Mouse (Mus musculus): ENCODE measurements around the gene Mapkap1. TPM values are rescaled to one million over a fixed set of nuclear protein-coding genes. Genes with fewer than 3 reads are reported as not detected.

Mapkap1 gene
- total RNA-seq, 2 experiments from 2014 or later = 63.4 to 68.0 TPM

- intact Hi-C loops (cut with DNase I) = loop anchor here (5.0 to 10.0 kb wide), 2 partner anchors 547 to 775 kb away; no protein-coding TSS in a partner anchor
- no peak for DNase-seq (ENCODE audit: low spot score)
Observed at GRCm38 (mm10) chr2:34519525-34519924, 113.0 kb downstream of the Mapkap1 start.

DNA sequence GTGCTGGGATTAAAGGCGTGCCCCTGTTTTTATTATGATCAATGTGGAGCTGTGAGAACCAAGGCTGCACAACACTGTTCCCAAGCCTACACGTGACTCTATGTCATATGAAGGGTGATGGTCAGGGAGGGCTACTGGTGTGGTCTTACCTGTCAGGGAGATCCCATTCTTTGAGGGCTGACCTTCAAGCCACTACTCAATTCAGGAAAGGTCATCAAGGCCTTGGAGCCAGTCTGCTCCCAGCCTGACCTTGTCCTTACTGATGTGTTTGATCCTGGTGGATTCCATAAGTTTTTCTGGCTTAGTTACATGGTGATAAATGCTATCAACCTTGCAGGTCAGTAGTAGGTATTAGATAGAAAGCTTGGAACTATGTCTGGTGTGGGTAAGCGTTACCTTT is 114.8 kb downstream of the Mapkap1 start:
- DNase-seq (ENCODE audit: low spot score) = no peak
- intact Hi-C loops (cut with DNase I) = no loop called here

DNA sequence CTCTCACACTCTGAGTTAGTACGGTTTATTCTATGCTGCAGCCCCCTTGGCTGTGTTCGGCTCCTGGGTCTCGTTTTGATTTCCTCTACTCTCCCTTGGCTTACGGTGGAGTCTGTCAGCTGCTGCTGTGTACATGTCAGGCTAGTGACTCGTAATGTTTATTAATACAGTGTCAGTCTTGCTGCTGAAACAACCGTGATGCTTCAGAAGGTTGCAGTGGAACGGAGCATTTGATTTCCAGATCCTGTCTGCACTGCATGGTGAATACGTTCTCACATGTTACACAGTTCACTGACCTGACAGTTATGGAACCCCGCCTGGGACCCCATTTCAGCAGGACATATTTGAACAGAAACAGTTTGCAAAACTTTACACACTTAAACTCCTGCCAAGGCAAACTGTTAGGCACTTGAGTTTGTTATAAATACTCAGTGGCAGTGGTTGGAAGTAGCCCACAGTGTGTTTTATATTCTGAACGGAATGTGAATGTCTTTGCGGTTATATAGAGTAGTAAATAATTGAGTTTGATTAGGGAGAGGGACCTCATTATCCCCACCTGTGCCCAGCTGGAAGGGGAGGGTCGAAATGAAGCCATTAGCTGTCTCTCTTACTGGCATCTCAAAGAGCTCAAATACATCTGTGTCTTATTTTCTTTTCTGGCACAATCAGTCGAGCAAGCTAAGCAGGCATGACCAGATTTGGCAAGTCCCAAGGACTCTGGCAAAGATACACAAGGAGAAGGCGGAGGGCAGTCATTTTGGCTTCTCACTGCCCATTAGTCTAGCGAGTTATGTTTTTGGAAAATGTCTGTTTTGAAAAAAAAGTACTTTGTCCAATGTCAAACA is 120.2 kb downstream of the Mapkap1 start:
- intact Hi-C loops (cut with DNase I) = loop anchor here (5.0 kb wide), 1 partner anchor 111 kb away; no protein-coding TSS in a partner anchor
- no peak for DNase-seq (ENCODE audit: low spot score)

DNA sequence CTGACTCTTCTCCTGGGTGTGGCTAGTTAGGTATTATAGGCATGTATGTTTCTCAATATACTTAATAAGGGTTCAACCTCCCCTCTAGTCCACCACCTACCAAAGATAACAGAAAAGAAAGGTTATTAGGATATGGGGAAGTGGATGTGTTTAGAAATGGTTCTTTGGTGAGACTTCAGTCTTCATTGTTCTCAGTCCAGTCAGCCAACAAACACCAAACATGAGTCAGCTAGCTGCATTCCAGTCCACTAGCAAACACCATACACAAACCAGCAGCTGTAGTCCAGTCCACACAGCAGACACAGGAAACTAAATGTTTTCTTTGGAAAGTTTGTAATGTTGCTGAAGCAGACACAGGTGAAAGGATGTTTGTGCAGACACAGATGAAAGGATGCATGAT is 121.9 kb downstream of the Mapkap1 start:
- DNase-seq (ENCODE audit: low spot score) = no peak
- intact Hi-C loops (cut with DNase I) = loop anchor here (5.0 kb wide), 1 partner anchor 109 kb away; no protein-coding TSS in a partner anchor

DNA sequence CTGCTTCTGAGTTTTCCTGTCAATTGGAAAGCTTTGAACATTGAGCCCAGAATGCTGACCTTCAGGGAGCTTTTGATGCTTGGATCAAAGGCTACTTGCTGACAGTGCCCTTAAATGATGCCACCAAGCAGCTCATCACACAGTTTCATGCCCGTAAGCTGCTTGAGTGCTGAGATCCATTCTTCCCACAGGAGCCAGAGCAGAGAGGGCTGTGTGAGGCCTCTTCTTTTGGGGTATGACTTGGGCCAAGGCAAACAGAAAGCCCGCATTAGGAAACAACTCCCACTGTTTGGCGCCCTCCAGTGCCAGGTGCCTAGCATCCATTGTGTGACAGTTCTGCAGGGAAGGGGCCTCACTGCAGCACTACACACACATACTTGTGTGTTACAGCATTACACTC is 123.5 kb downstream of the Mapkap1 start:
- DNase-seq (ENCODE audit: low spot score) = no peak
- intact Hi-C loops (cut with DNase I) = no loop called here

DNA sequence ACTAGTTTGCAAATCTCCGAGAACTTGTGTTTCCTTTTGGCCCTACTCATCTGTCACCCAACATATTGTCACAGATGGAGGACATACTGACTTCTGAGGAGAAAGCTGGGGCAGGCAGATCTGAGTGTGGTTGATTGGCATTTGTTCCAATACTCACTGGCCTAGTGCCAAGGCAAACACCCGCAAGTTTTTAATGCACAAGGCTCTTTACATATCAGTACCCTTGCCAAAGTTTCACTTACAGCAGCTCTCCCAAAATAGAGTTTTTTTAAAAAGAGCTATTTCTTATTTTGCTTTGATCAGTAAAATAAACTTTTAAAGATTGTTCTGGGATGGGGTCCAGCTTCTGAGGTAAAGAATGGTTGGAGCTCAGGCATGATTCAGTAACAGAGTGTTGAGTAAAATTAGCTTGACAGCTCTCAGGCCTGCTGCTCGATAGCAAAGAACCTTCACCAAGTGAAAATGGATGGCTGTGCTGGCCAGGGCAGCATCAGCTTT is 125.3 kb downstream of the Mapkap1 start:
- no peak for DNase-seq (ENCODE audit: low spot score)
- intact Hi-C loops (cut with DNase I) = no loop called here

- intact Hi-C loops (cut with DNase I) = no loop called here
- DNase-seq (ENCODE audit: low spot score) = no peak
Observed at GRCm38 (mm10) chr2:34532394-34532793, 125.8 kb downstream of the Mapkap1 start.

GRCm38 (mm10) chr2:34533281-34533680 is 126.7 kb downstream of the Mapkap1 start:
- no peak for DNase-seq (ENCODE audit: low spot score)
- intact Hi-C loops (cut with DNase I) = no loop called here

- intact Hi-C loops (cut with DNase I) = no loop called here
Observed at GRCm38 (mm10) chr2:34534996-34535395, 128.4 kb downstream of the Mapkap1 start.

GRCm38 (mm10) chr2:34537356-34537755 is 130.8 kb downstream of the Mapkap1 start:
- intact Hi-C loops (cut with DNase I) = no loop called here
- DNase-seq (ENCODE audit: low spot score) = no peak

More at GRCm38 (mm10) chr2:34534996-34535395, 128.4 kb downstream of the Mapkap1 start:
- no peak for DNase-seq (ENCODE audit: low spot score)

DNA sequence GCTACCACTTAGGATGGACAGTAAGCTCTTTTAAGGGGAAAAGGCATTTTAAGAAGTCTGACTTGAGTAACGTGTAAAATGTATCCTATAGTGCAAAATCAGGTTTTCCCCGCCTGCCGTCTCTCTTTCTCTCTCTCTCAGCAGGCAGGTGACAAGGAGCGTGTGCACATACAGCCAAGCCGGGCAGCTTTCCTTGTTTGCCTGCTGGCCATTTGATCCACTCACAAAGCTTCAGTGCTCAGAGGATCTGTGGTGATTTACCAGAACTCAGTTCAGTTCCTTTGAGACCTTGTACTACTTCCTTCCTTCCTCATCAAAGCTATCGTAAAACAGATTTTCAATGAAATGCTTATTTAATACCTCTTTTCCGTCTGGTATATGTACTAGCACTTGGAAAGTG is 137.0 kb downstream of the Mapkap1 start:
- intact Hi-C loops (cut with DNase I) = no loop called here
- no peak for DNase-seq (ENCODE audit: low spot score)

DNA sequence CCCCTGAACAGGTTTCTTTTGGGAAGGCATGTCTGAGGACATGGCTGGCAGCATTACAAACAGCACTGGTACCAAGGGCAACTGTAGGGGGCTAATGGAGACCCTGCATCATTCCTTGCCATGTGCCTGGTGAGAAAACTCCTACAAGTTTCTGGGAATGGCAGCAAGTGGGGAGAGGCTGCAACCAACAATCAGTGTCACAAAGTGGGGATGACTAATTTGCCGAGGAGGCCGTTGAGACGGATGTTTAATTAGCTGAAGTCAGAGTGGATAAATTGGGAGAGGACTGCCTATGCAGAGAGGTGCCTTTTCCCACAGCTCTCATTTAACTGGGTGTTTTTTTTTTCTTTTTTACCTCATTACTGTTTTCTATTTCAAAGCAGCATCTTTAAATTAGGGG is 137.4 kb downstream of the Mapkap1 start:
- intact Hi-C loops (cut with DNase I) = no loop called here
- no peak for DNase-seq (ENCODE audit: low spot score)

DNA sequence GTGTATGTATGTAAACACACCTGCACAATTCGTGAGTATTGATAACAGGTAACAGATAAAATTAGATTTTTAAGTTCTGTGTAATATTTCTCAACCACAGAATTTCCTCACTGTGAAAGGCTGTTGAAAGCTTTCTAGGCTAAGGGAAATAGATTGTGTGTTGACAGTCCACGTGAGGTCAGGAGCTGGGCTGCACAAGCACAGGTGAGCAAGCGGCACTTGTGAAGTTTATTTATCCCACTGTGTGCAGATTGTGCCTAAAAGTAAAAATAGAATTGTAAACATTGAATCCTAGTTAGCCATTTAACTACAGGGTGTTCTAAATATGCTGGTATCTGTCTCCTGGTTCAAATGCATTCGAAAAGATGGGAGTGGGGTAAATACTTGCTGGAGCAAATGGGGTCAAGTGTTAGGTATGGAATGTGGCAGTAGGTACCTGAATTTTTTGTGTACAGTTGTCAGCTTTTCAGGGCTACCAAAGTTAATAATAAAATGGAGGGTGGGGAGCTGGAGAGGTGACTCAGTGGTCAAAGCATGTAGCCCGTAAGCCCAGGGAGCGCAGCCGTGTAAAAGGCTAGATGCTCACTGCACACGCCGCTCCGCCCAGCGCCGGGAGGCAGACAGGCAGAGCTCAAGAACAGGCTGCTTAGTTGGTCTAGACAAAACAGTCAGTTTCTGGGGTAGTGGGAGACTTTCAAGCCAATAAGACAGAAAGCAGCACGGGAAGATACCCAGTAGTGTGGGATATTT is 138.2 kb downstream of the Mapkap1 start:
- intact Hi-C loops (cut with DNase I) = no loop called here

DNA sequence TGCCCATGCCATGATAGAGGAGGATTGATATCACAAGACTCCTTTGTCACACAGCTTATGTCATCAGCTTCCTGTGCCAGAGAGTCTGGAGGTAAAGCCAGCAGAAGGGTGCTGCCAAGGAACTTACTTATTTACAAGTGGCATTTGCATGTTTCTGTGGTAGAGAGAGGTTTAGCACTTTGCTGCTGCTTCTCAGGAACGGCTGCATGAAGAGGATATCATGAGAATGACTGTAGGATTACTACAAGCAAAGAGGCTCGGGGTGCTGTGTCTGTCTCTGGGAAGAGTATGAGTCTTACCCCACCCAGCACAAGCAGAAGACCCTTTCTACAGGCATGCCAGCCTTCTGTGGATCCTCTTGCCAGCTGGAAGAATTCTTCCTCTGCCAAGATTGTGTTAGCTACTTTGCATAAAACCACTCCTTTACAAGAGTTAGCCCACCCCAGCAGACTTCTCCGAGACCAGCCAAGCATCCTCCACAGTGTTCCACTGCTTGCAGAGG is 139.7 kb downstream of the Mapkap1 start:
- DNase-seq (ENCODE audit: low spot score) = no peak
- intact Hi-C loops (cut with DNase I) = no loop called here

More for the DNA sequence above, 138.2 kb downstream of the Mapkap1 start:
- DNase-seq (ENCODE audit: low spot score) = no peak

DNA sequence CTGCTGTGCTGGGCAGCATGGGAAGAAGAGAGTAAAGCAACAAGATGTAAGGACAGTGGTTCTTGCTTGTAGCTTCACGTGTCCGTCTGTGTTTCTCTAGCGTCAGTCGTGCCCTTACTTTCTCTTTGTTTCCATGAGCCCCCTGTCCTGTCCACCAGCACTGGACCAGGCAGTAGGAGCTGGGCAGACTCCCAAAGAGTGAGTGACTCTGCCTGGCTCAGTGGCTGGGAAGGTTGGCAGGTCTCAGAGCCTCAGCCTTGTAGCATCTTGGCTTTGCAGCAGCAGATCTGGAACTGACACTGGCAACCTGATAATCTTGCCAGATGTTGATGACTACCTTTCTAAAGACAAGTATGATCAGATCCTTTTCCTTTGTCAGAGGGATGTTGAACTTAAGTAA is 140.9 kb downstream of the Mapkap1 start:
- no peak for DNase-seq (ENCODE audit: low spot score)
- intact Hi-C loops (cut with DNase I) = no loop called here

DNA sequence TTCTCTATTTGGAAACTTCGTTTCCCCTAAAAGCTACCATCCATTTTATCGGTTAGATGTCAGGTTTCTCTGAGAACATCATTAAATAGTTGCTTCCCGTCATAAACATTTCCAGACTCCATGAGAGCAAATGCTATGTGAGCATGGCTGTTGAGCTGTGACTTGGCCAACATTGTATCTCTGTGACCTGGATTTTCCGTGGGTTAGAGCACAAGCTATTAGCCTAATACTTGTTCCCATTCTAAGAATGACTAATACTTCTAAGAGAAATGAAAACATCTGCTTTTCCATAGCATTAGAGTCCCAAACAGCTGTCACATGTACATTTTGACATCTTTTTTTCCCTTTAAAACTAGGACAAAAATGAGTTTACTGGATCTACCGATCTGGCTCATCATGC is 142.4 kb downstream of the Mapkap1 start:
- intact Hi-C loops (cut with DNase I) = no loop called here
- no peak for DNase-seq (ENCODE audit: low spot score)

- DNase-seq (ENCODE audit: low spot score) = no peak
- intact Hi-C loops (cut with DNase I) = no loop called here
Observed at GRCm38 (mm10) chr2:34549469-34549868, 142.9 kb downstream of the Mapkap1 start.

- intact Hi-C loops (cut with DNase I) = no loop called here
- no peak for DNase-seq (ENCODE audit: low spot score)
Observed at GRCm38 (mm10) chr2:34552772-34553171, 146.2 kb downstream of the Mapkap1 start.

DNA sequence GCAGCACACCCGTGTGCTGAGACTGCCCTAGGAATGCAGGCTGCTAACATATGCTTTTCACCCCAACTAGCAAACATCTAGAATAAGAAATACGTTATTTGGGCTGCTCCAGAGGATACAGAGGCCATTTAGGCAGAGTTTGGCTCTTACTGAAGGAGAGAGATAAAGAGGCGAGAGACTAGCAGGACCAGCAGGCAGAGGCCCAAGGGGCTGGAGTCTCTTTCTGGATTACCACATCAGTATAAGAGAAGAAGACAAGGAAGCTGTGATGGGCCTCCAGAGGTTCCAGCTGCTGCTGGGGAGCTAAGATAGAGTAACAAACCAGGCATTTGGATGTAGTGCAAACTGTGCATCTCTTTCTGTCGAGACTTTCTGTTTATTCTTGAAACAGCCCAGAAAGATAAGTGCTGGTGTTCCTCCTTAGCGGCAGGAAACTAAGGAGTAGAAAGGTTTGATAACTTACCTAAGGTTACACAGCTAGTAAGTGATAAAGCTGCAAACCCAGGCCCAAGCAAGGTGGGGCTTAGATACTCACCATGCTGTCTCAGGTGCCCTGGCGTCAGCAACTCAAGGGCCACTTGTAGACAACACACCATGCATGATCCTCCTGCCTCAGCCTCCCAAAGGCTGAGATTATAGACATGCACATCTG is 147.1 kb downstream of the Mapkap1 start:
- intact Hi-C loops (cut with DNase I) = no loop called here
- peak; percentile 6 for DNase-seq (ENCODE audit: low spot score)

DNA sequence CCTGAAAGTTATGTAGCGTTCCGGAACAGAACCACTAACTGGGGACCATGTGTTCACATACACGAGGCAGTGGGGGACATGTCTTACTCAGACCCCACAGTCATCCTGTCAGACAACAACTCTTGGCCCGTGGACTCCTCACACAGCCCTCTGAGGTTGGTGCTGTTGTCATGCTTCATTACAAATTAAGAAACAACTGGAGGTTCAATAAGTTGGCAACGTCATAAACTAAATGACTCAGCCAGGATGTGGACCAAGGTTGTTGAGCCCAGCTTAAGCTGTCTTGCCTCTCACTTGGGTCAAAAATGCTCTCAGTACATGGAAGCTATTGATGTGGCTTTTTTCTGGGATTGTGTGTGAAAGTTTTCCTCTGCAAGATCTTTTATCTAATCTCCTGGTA is 153.6 kb downstream of the Mapkap1 start:
- intact Hi-C loops (cut with DNase I) = no loop called here
- DNase-seq (ENCODE audit: low spot score) = no peak

Data from heart, postnatal 25 days (tissue).